Mouse (Mus musculus): Measurements from ENCODE around the gene Ctsd. TPM values are rescaled to one million over a fixed set of nuclear protein-coding genes. Genes with fewer than 3 reads are reported as not detected.
A peak's percentile ranks its signal among the peaks of the same experiment; 100 is the strongest.
"Not testable (repeated sequence)": the region's sequence is repeated elsewhere in the genome, so short reads cannot be mapped to it uniquely, and the experiment has no call there.

Ctsd gene
- polyA plus RNA-seq, 1 experiment from 2014 or later = 312 TPM

DNA sequence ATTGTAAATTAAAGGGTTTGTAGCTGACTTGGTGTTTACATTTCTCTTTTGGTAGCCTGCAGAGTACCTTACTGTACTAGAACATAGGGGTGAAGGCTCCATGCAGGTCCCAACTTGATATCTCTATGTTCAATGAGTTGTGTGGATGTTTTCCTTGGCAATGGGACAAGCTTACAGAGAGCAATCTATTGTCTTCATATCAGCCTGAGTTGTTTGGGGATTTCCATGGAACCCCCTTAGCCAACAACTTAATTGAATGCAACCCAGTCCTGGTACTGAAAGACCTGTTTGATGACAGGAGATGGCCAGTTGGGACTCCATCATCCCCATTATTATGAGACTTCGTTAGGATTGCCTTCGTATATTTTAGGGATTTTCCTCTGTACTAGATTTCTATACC is 30.2 kb upstream of the Ctsd start:
- Histone ChIP-seq H3K4me1 (no peaks in the 10 kb centered on the region), H3K4me3 (replicated peaks) (no peak overlapping the region), H3K4me2 (no peak overlapping the region), H3K9ac (no peak overlapping the region), H3K9me3 (replicated peaks) (no peaks in the 10 kb centered on the region), H3K27ac (no peak overlapping the region), H3K27me3 (no peaks in the 10 kb centered on the region), H3K36me3 (no peaks in the 10 kb centered on the region)
- ATAC-seq (replicated peaks; ENCODE audit: low FRiP score) = no peak
- 89% methylated on average over 2 of the region's 2 CpGs for WGBS

DNA sequence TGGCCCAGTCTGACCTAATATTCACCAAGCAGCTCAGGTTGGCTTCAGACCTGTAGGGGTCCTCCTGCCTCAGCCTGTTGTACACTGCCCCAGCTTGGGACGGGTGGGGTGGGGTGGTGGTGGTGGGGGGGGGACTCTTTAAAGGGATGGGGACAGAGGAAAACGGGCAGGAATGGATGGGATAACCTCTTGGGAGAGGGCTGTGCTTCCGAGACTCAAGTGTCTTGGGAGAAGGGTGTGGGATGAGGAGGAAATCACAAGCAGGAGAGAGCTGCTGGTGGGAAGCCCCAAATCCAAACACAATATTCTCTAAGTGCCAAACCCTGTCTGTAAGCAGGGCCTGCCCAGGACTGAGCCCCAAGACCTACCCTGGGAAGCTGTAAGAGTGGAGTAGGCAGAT is 28.4 kb upstream of the Ctsd start:
- WGBS = 73% methylated on average over 3 of the region's 3 CpGs
- Histone ChIP-seq H3K27me3 (no peaks in the 10 kb centered on the region), H3K4me2 (no peak overlapping the region), H3K9ac (no peak overlapping the region), H3K9me3 (replicated peaks) (no peaks in the 10 kb centered on the region), H3K36me3 (no peaks in the 10 kb centered on the region), H3K4me3 (replicated peaks) (no peak overlapping the region), H3K4me1 (no peaks in the 10 kb centered on the region), H3K27ac (no peak overlapping the region)
- no peak for ATAC-seq (replicated peaks; ENCODE audit: low FRiP score)

- Histone ChIP-seq H3K27me3 (no peaks in the 10 kb centered on the region), H3K4me3 (replicated peaks) (no peak overlapping the region), H3K27ac (peak overlapping the region; percentile 29), H3K9me3 (replicated peaks) (no peaks in the 10 kb centered on the region), H3K4me2 (no peak overlapping the region), H3K4me1 (no peaks in the 10 kb centered on the region), H3K9ac (no peak overlapping the region), H3K36me3 (no peaks in the 10 kb centered on the region)
- 53% methylated on average over 4 of the region's 4 CpGs for WGBS
- no peak for ATAC-seq (replicated peaks; ENCODE audit: low FRiP score)
These were observed 27.5 kb upstream of the Ctsd start for GRCm38 (mm10) chr7:142415314-142415713.

DNA sequence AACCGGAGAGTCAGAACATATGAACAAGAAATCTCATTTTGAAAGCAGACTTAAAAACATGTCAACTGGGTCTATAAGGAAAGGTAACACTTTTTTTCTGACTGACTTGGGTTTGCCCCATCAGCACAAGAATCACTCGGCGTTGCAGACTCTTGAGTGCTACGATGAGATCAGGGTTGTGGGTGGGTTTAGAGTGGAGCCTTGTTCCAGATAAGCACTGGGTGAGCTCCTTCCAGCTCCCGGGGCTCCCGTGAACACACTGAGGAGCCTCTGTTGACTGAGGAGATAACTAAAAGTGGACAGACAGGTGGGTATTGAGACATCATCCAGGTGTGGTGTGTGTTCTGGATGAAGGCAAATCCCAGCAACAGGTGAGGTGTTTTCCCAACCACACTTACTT is 25.4 kb upstream of the Ctsd start:
- no peak overlapping the region for H3K4me3 ChIP-seq (replicated peaks)
- 93% methylated on average over 6 of the region's 6 CpGs for WGBS
- no peak for ATAC-seq (replicated peaks; ENCODE audit: low FRiP score)
- no peak overlapping the region for H3K4me2 ChIP-seq
- no peak overlapping the region for H3K27ac ChIP-seq
- H3K9me3 ChIP-seq (replicated peaks) = no peaks in the 10 kb centered on the region
- no peaks in the 10 kb centered on the region for H3K4me1 ChIP-seq
- H3K9ac ChIP-seq = no peak overlapping the region
- no peaks in the 10 kb centered on the region for H3K36me3 ChIP-seq
- H3K27me3 ChIP-seq = no peaks in the 10 kb centered on the region

DNA sequence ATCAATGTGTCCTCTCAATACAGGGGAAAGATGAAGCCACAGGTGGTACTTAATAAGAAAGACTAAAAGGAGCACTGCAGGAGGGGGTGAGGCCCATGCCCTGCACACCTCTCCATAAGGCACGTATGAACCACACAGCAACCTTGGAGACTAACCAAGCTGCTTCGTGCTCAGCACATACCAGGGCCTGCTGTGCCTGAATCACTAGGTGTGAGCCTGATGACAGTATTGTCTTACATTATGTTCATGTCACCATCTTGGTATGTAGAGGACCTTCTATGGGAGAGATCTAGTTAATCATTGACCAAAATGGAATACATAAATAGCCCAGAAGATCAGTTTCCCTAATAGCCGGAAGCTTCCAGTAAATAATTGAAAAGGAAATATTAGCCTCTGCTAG is 21.8 kb upstream of the Ctsd start:
- WGBS = 77% methylated on average over 3 of the region's 3 CpGs
- Histone ChIP-seq H3K4me2 (no peak overlapping the region), H3K9me3 (replicated peaks) (no peaks in the 10 kb centered on the region), H3K27me3 (no peaks in the 10 kb centered on the region), H3K4me1 (no peaks in the 10 kb centered on the region), H3K27ac (no peak overlapping the region), H3K36me3 (no peaks in the 10 kb centered on the region), H3K9ac (no peak overlapping the region), H3K4me3 (replicated peaks) (no peak overlapping the region)
- no peak for ATAC-seq (replicated peaks; ENCODE audit: low FRiP score)

- Histone ChIP-seq H3K27ac (no peak overlapping the region), H3K36me3 (no peaks in the 10 kb centered on the region), H3K4me2 (no peak overlapping the region), H3K9me3 (replicated peaks) (no peaks in the 10 kb centered on the region), H3K4me1 (peaks cover 4% of the 10 kb centered on the region; the same call in 1 of the 2 replicates), H3K27me3 (no peaks in the 10 kb centered on the region), H3K4me3 (replicated peaks) (no peak overlapping the region), H3K9ac (no peak overlapping the region)
- 87% methylated on average over 8 of the region's 8 CpGs for WGBS
- no peak for ATAC-seq (replicated peaks; ENCODE audit: low FRiP score)
These were observed 20.8 kb upstream of the Ctsd start for GRCm38 (mm10) chr7:142408686-142409085.

- no peak overlapping the region for H3K4me2 ChIP-seq
- no peak overlapping the region for H3K9ac ChIP-seq
- H3K27ac ChIP-seq = no peak overlapping the region
- ATAC-seq (replicated peaks; ENCODE audit: low FRiP score) = no peak
- 76% methylated on average over 4 of the region's 4 CpGs for WGBS
- H3K4me3 ChIP-seq (replicated peaks) = no peak overlapping the region
- H3K9me3 ChIP-seq (replicated peaks) = no peaks in the 10 kb centered on the region
- no peaks in the 10 kb centered on the region for H3K27me3 ChIP-seq
- peaks cover 6% of the 10 kb centered on the region; the same call in 1 of the 2 replicates for H3K4me1 ChIP-seq
- no peaks in the 10 kb centered on the region for H3K36me3 ChIP-seq
These were observed 20.1 kb upstream of the Ctsd start for GRCm38 (mm10) chr7:142407935-142408334.

GRCm38 (mm10) chr7:142405134-142405533 is 17.3 kb upstream of the Ctsd start:
- H3K27me3 ChIP-seq; ATAC-seq (replicated peaks; ENCODE audit: low FRiP score); H3K4me3 ChIP-seq (replicated peaks); H3K9ac ChIP-seq; H3K36me3 ChIP-seq; H3K27ac ChIP-seq; H3K4me2 ChIP-seq; H3K9me3 ChIP-seq (replicated peaks): not testable (repeated sequence)
- WGBS = 88% methylated on average over 5 of the region's 5 CpGs
- peaks cover 17% of the 10 kb centered on the region; the same call in 1 of the 2 replicates for H3K4me1 ChIP-seq

DNA sequence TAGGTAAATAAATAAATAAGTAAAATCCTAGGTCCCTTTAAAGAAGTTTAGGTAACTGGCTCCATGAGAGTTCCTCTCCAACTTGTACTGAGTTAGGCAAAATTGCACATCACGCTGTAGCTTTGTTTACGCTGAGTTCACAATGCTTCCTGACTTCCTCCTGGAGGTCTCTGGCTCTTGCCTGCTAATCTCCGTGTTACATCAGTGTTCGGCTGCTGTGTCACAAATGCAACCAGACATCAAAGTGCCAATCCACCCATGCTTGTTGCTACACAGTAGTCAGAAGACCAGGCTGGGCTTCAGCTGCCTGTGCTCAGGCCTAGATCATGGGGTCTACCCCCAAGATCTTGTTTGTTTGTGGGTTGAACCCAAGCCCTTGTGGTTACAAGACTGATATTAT is 15.8 kb upstream of the Ctsd start:
- H3K27me3 ChIP-seq = no peaks in the 10 kb centered on the region
- H3K27ac ChIP-seq = peak overlapping the region; percentile 39; the same call in 1 of the 2 replicates
- WGBS = 70% methylated on average over 4 of the region's 4 CpGs
- no peak overlapping the region for H3K4me3 ChIP-seq (replicated peaks)
- no peaks in the 10 kb centered on the region for H3K9me3 ChIP-seq (replicated peaks)
- no peak overlapping the region for H3K9ac ChIP-seq
- ATAC-seq (replicated peaks; ENCODE audit: low FRiP score) = no peak
- H3K36me3 ChIP-seq = no peaks in the 10 kb centered on the region
- peaks cover 29% of the 10 kb centered on the region for H3K4me1 ChIP-seq
- no peak overlapping the region for H3K4me2 ChIP-seq

GRCm38 (mm10) chr7:142400750-142401142 is 12.9 kb upstream of the Ctsd start:
- Histone ChIP-seq H3K4me2 (no peak overlapping the region), H3K4me3 (replicated peaks) (no peak overlapping the region), H3K4me1 (peaks cover 33% of the 10 kb centered on the region), H3K9me3 (replicated peaks) (no peaks in the 10 kb centered on the region), H3K27me3 (no peaks in the 10 kb centered on the region), H3K36me3 (no peaks in the 10 kb centered on the region), H3K9ac (no peak overlapping the region), H3K27ac (peak overlapping the region; percentile 70)
- peak; percentile 59; the same call in 1 of the 2 replicates for ATAC-seq (replicated peaks; ENCODE audit: low FRiP score)
- 39% methylated on average over 7 of the region's 7 CpGs for WGBS

- H3K4me1 ChIP-seq = peaks cover 33% of the 10 kb centered on the region
- no peak overlapping the region for H3K4me3 ChIP-seq (replicated peaks)
- H3K9me3 ChIP-seq (replicated peaks) = no peaks in the 10 kb centered on the region
- ATAC-seq (replicated peaks; ENCODE audit: low FRiP score) = no peak
- no peaks in the 10 kb centered on the region for H3K27me3 ChIP-seq
- peak overlapping the region; percentile 70 for H3K27ac ChIP-seq
- no peak overlapping the region for H3K4me2 ChIP-seq
- H3K9ac ChIP-seq = no peak overlapping the region
- 57% methylated on average over 7 of the region's 7 CpGs for WGBS
- no peaks in the 10 kb centered on the region for H3K36me3 ChIP-seq
These were observed 12.4 kb upstream of the Ctsd start for GRCm38 (mm10) chr7:142400112-142400749.

- no peaks in the 10 kb centered on the region for H3K36me3 ChIP-seq
- H3K27me3 ChIP-seq = no peaks in the 10 kb centered on the region
- peak overlapping the region; percentile 70; the same call in 1 of the 2 replicates for H3K27ac ChIP-seq
- H3K4me1 ChIP-seq = peaks cover 40% of the 10 kb centered on the region
- no peak overlapping the region for H3K4me3 ChIP-seq (replicated peaks)
- H3K9me3 ChIP-seq (replicated peaks) = no peaks in the 10 kb centered on the region
- WGBS = 48% methylated on average over 1 of the region's 1 CpGs
- 0 out of 2 replicates have a peak, but pooled peaks have one; percentile 24 for ATAC-seq (replicated peaks; ENCODE audit: low FRiP score)
- no peak overlapping the region for H3K9ac ChIP-seq
- H3K4me2 ChIP-seq = no peak overlapping the region
These were observed 11.4 kb upstream of the Ctsd start for GRCm38 (mm10) chr7:142399250-142399649.

- Histone ChIP-seq H3K4me2 (no peak overlapping the region), H3K27ac (peak overlapping the region; percentile 70), H3K4me1 (peaks cover 44% of the 10 kb centered on the region)
These were observed 10.2 kb upstream of the Ctsd start for GRCm38 (mm10) chr7:142398052-142398451.

More at GRCm38 (mm10) chr7:142398052-142398451, 10.2 kb upstream of the Ctsd start:
- H3K27me3 ChIP-seq = no peaks in the 10 kb centered on the region
- no peaks in the 10 kb centered on the region for H3K9me3 ChIP-seq (replicated peaks)
- WGBS = 64% methylated on average over 2 of the region's 2 CpGs
- no peaks in the 10 kb centered on the region for H3K36me3 ChIP-seq
- H3K9ac ChIP-seq = no peak overlapping the region
- 0 out of 2 replicates have a peak, but pooled peaks have one; percentile 20 for ATAC-seq (replicated peaks; ENCODE audit: low FRiP score)
- no peak overlapping the region for H3K4me3 ChIP-seq (replicated peaks)
